9 mouse cellular contexts compared by ENCODE assay signal in the genomic region with DNA sequence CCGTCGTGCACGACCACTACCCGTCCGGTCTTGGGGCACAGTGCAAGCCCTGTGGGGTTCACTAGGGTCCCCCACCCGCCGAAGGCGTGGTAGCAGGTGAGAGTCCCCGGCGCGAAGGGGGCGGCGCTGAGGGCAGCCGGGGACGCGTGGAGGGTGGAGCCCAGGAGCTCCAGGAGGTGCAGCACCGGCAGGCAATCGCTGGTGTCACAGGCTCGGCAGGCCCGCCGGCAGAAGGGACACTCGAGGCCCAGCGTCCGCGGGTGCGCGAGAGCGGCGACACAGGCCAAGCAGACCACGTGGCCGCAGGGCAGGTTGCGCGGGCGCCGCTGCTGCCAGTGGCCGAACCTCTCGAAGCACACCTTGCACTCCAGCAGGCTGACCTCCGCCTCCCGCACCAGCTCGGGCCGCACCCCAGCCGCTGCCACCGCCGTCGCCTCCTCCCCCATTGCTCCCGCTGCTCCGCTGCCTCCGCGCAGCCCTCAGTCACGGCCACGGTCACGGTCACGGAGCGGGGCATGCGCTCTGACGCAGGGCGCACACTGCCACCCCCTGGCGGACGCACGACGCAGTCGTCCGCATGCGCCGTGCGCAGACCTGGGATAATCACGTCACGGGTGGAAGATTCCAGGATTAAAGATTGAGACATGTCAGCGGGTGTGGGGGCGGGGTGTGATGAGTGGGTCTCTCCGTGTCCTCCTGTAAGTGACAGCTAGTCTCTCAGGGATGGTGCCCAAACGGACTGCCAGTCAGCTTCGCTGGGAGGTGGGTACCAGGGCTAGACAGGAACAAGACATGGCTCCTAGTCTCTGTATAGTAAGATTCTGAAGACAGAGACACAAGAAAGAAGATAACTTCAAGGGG. TPM values are rescaled to one million over a fixed set of nuclear protein-coding genes. Genes with fewer than 3 reads are reported as not detected.
DNase-seq lines count a peak whose midpoint lies in the region; ATAC-seq and TF ChIP-seq lines count a peak whose summit lies in the region.
"Had no signal": no experiment of that assay in that cellular context is flagged by ENCODE, and none has a peak within 500 bp of the region (broad histone marks: within the 10 kb centered on the region; RNA-seq: fewer than 3 reads in every experiment).

A gene (minus strand): TSS at position 517 of the 861 bp plus-strand sequence.

- H3K4me2 ChIP-seq in forebrain, embryonic 14.5 days (ENCODE audit: low read length), result peak within 1 kb of the TSS; percentile 99
- H3K4me2 ChIP-seq in liver, embryonic 14.5 days (ENCODE audit: low read depth), result peak within 1 kb of the TSS; percentile 77
- H3K4me2 ChIP-seq in stomach, embryonic 14.5 days (replicated peaks; ENCODE audit: low read depth, low read length), result peak within 1 kb of the TSS; percentile 99

- no peak for TF ChIP-seq EP300 in liver, embryonic 14.5 days (IDR thresholded peaks at IDR 0.05; ENCODE audit: low read depth)

- peak; percentile 86 for TF ChIP-seq CTCF in liver, embryonic 14.5 days (IDR thresholded peaks at IDR 0.05; ENCODE audit: low read depth)

- H3K27me3 ChIP-seq in forebrain, embryonic 14.5 days (replicated peaks; ENCODE audit: control insufficient read depth, insufficient read depth, low read length), result no peaks in the 10 kb centered on the region
- H3K27me3 ChIP-seq in liver, embryonic 14.5 days (ENCODE audit: control insufficient read depth, insufficient read depth, low read length), result no peaks in the 10 kb centered on the region
- peaks cover 5% of the 10 kb centered on the region; the same call in 1 of the 2 replicates for H3K27me3 ChIP-seq in stomach, embryonic 14.5 days (ENCODE audit: control insufficient read depth, insufficient read depth, low read length)
- H3K27me3 ChIP-seq: CH12.LX had no signal

- H3K9ac ChIP-seq in forebrain, embryonic 14.5 days (ENCODE audit: low read length), result peak within 1 kb of the TSS; percentile 69
- H3K9ac ChIP-seq in liver, embryonic 14.5 days (replicated peaks), result peak within 1 kb of the TSS; percentile 3; the same call in 1 of the 2 replicates
- peak within 1 kb of the TSS; percentile 29; the same call in 1 of the 2 replicates for H3K9ac ChIP-seq in stomach, embryonic 14.5 days (replicated peaks; ENCODE audit: low read depth, low read length)

- no peaks in the 10 kb centered on the region for H3K4me1 ChIP-seq in forebrain, embryonic 14.5 days (ENCODE audit: control insufficient read depth, insufficient read depth, low read length)
- H3K4me1 ChIP-seq in liver, embryonic 14.5 days (replicated peaks; ENCODE audit: control insufficient read depth in 2 of 2, insufficient read depth in 2 of 2, low read length in 1 of 2), result 0 out of 4 replicates have a peak, but pooled peaks cover 0 to 2% of the 10 kb centered on the region in 2 experiments
- 0 out of 2 replicates have a peak, but pooled peaks cover 4% of the 10 kb centered on the region for H3K4me1 ChIP-seq in stomach, embryonic 14.5 days (ENCODE audit: control insufficient read depth, insufficient read depth, low read length)

- WGBS in forebrain, embryonic 14.5 days, result 3% methylated on average over 66 of the region's 73 CpGs
- 6% methylated on average over 61 of the region's 73 CpGs for WGBS in liver, embryonic 14.5 days (ENCODE audit: insufficient replicate concordance)
- WGBS in stomach, embryonic 14.5 days, result 4% methylated on average over 60 of the region's 73 CpGs

- peak within 1 kb of the TSS; percentile 56 for H3K4me3 ChIP-seq in forebrain, embryonic 14.5 days (ENCODE audit: low read depth, low read length)
- H3K4me3 ChIP-seq in liver, embryonic 14.5 days (ENCODE audit: insufficient read depth in 1 of 2, low read depth in 2 of 2, low read length in 2 of 2), result peak within 1 kb of the TSS; percentile 37 to 59
- H3K4me3 ChIP-seq in stomach, embryonic 14.5 days (ENCODE audit: low read depth, low read length), result peak within 1 kb of the TSS; percentile 51

- H3K36me3 ChIP-seq in forebrain, embryonic 14.5 days (ENCODE audit: control insufficient read depth, insufficient read depth, low read length), result no peaks in the 10 kb centered on the region
- no peaks in the 10 kb centered on the region for H3K36me3 ChIP-seq in liver, embryonic 14.5 days (replicated peaks; ENCODE audit: control insufficient read depth, insufficient read depth, low read depth)
- H3K36me3 ChIP-seq in stomach, embryonic 14.5 days (ENCODE audit: control insufficient read depth, insufficient read depth, low read length), result no peaks in the 10 kb centered on the region

- intact Hi-C loops in heart, postnatal 10 days (cut with DNase I), result loop anchor here (5.0 to 10.0 kb wide), 2 partner anchors 37 to 700 kb away; no protein-coding TSS in a partner anchor

- H3K9me3 ChIP-seq in forebrain, embryonic 14.5 days (replicated peaks; ENCODE audit: control insufficient read depth, low read length), result peaks cover 4% of the 10 kb centered on the region; the same call in 1 of the 2 replicates
- H3K9me3 ChIP-seq in liver, embryonic 14.5 days (ENCODE audit: control insufficient read depth, low read length), result no peaks in the 10 kb centered on the region
- peaks cover 23% of the 10 kb centered on the region; the same call in 1 of the 2 replicates for H3K9me3 ChIP-seq in stomach, embryonic 14.5 days (ENCODE audit: control insufficient read depth, low read depth, low read length)

- ATAC-seq in forebrain, embryonic 14.5 days, result peak; percentile 93
- ATAC-seq in liver, embryonic 14.5 days (ENCODE audit: insufficient read depth), result peak; percentile 59; the same call in 1 of the 2 replicates
- ATAC-seq in stomach, embryonic 14.5 days (ENCODE audit: insufficient number of reproducible peaks, insufficient read depth, low FRiP score, low read depth), result peak; percentile 78

- H3K27ac ChIP-seq in forebrain, embryonic 14.5 days (ENCODE audit: low read depth, low read length), result no peak within 1 kb of the TSS
- no peak within 1 kb of the TSS for H3K27ac ChIP-seq in liver, embryonic 14.5 days
- no peak within 1 kb of the TSS for H3K27ac ChIP-seq in stomach, embryonic 14.5 days (ENCODE audit: low read length)

- peak; percentile 84 for DNase-seq in CD4-positive helper T cell, adult 2 months (ENCODE audit: low read depth, low spot score)
- DNase-seq in cerebellum, adult 11 months, result peak; percentile 82
- peak; percentile 81 for DNase-seq in forebrain, embryonic 14.5 days (ENCODE audit: low spot score)
- DNase-seq in heart, postnatal 10 days, result peak; percentile 77 to 86
- peak; percentile 71 to 88 for DNase-seq in kidney, postnatal 36 days
- peak in 2 of 3 experiments; percentile 20 to 26 for DNase-seq in liver, embryonic 14.5 days (ENCODE audit: low read depth in 3 of 3, low spot score in 3 of 3)
- DNase-seq in neural tube, embryonic 10.5 days (ENCODE audit: extremely low spot score, low spot score), result peak; percentile 74

RNA-seq across cellular contexts. Expression of the gene that starts here (rescaled TPM):
- 10.8 and 13.8 TPM in 2 replicates for polyA plus RNA-seq in forebrain, embryonic 14.5 days (2014; fragmentation: Nextera tagmentation; extraction: Ambion mirVana)
- 1 to 10 TPM; 5.0 to 5.6 TPM for total RNA-seq in heart, postnatal 10 days (2021)
- polyA plus RNA-seq in liver, embryonic 14.5 days (2012; rRNA removed), result 0.34 and 0.46 TPM in 2 replicates
- 0.50 and 0.71 TPM in 2 replicates for polyA plus RNA-seq in liver, embryonic 14.5 days (2014; fragmentation: Nextera tagmentation; extraction: Ambion mirVana)
- polyA plus RNA-seq in stomach, embryonic 14.5 days (2014; fragmentation: Nextera tagmentation; extraction: Ambion mirVana), result 3.1 and 3.6 TPM in 2 replicates
- total RNA-seq: CH12.LX had no signal

Comparison
In these comparisons a context has a peak if more than half of its experiments do, and no peak if none do; other contexts are left out.
1. Peak in DNase-seq, ATAC-seq, H3K4me3 ChIP-seq, H3K9ac ChIP-seq and H3K4me2 ChIP-seq in liver, embryonic 14.5 days; RNA of the gene not detected or under 1 TPM.
2. DNase-seq: peak in every context shown above with its lines; median percentile 84 in CD4-positive helper T cell, adult 2 months; 82 in cerebellum, adult 11 months; 82 in heart, postnatal 10 days; 81 in forebrain, embryonic 14.5 days; 80 in kidney, postnatal 36 days; 74 in neural tube, embryonic 10.5 days; 23 in liver, embryonic 14.5 days.
3. H3K9ac ChIP-seq: peak in every context shown above with its lines; median percentile 69 in forebrain, embryonic 14.5 days; 29 in stomach, embryonic 14.5 days; 3 in liver, embryonic 14.5 days.